Mouse (Mus musculus) macrophage (primary cell): ENCODE results near the gene Il2ra. TPM values are rescaled to one million over a fixed set of nuclear protein-coding genes. Genes with fewer than 3 reads are reported as not detected.
"Not testable (repeated sequence)": the region's sequence is repeated elsewhere in the genome, so short reads cannot be mapped to it uniquely, and the experiment has no call there.

Experiments
- H3K27ac ChIP-seq: fragments of 350-480 bp; formaldehyde crosslinking; 2 replicates; pipeline ENCODE4 v1.9.0; 2021
- H3K36me3 ChIP-seq: fragments of 350-480 bp; formaldehyde crosslinking; 2 replicates; pipeline ENCODE4 v1.9.0; 2021; ENCODE audit errors: inconsistent target
- H3K4me3 ChIP-seq: fragments of 350-480 bp; formaldehyde crosslinking; 2 replicates; pipeline ENCODE4 v1.9.0; 2021; ENCODE audit errors: inconsistent target
- H3K79me2 ChIP-seq: fragments of 350-480 bp; formaldehyde crosslinking; 2 replicates; pipeline ENCODE4 v1.9.0; 2021; ENCODE audit errors: inconsistent target
- WGBS: methylation state at CpG from one replicate; pipeline ENCODE4 v1.1.7; 2026; ENCODE audit warnings: inconsistent platforms; ENCODE audit not compliant: missing documents; 5-methylcytosine and 5-hydroxymethylcytosine counted together
- polyA plus RNA-seq: library from polyadenylated mRNA; stranded (reverse); fragments of 250-400 nt; gene quantifications from 3 replicates; pipeline ENCODE4 v1.2.4, GENCODE M21; 2018; ENCODE audit warnings: inconsistent platforms
- total RNA-seq, 78 experiments: library from RNA; depleted of rRNA; stranded (reverse); fragments of 250-400 nt; gene quantifications; 1 replicate in 9 of 78; 2 replicates in 24 of 78; 3 replicates in 43 of 78; 4 replicates in 2 of 78; pipeline ENCODE4 v1.2.4; 2018; ENCODE audit warnings: inconsistent platforms in 56 of 78

The Il2ra gene
- total RNA-seq (2018; cell fraction: chromatin; rRNA removed) = 10 to 100 TPM in 1 of 26 experiments, 1 to 10 TPM in 6, under 1 TPM in 7, not detected in 12; 0.16 to 11.1 (median 1.2) TPM
- 1 to 10 TPM in 2 of 26 experiments, under 1 TPM in 24; 0.06 to 3.3 (median 0.41) TPM for total RNA-seq (2018; cell fraction: cytosol; rRNA removed)
- 10 to 100 TPM in 2 of 26 experiments, 1 to 10 TPM in 13, under 1 TPM in 8, not detected in 3; 0.14 to 13.8 (median 1.5) TPM for total RNA-seq (2018; cell fraction: nucleus; rRNA removed)
- 0.05 to 0.33 TPM (median 0.06 TPM) in 3 replicates for polyA plus RNA-seq

- Histone ChIP-seq H3K27ac (no peak within 1 kb of the TSS), H3K4me3 (no peak within 1 kb of the TSS), H3K79me2 (no peaks in the 10 kb centered on the region), H3K36me3 (no peaks in the 10 kb centered on the region)
- WGBS = 72% methylated on average over 3 of the region's 3 CpGs
These were observed at the start of gene Il2ra for GRCm38 (mm10) chr2:11642451-11642941. Gene Il2ra (plus strand): TSS chr2:11642807.

GRCm38 (mm10) chr2:11596690-11597089, 45.9 kb upstream of the Il2ra start:
- peaks cover 59% of the 10 kb centered on the region for H3K36me3 ChIP-seq
- WGBS = 92% methylated on average over 2 of the region's 2 CpGs
- H3K4me3 ChIP-seq = no peak overlapping the region
- peaks cover 58% of the 10 kb centered on the region for H3K79me2 ChIP-seq
- H3K27ac ChIP-seq = no peak overlapping the region

- WGBS = 100% methylated on average over 7 of the region's 7 CpGs
- H3K36me3 ChIP-seq = peaks cover 47% of the 10 kb centered on the region
- no peak overlapping the region for H3K4me3 ChIP-seq
- H3K79me2 ChIP-seq = peaks cover 69% of the 10 kb centered on the region
- no peak overlapping the region for H3K27ac ChIP-seq
These were observed 44.7 kb upstream of the Il2ra start for GRCm38 (mm10) chr2:11597906-11598305.

- Histone ChIP-seq H3K4me3 (peak overlapping the region; percentile 91), H3K27ac (peak overlapping the region; percentile 45; the same call in 1 of the 2 replicates), H3K36me3 (peaks cover 16% of the 10 kb centered on the region; the same call in 1 of the 2 replicates), H3K79me2 (peaks cover 59% of the 10 kb centered on the region)
- 95% methylated on average over 6 of the region's 6 CpGs for WGBS
These were observed 40.8 kb upstream of the Il2ra start for GRCm38 (mm10) chr2:11601795-11602194.

- Histone ChIP-seq H3K27ac (peak overlapping the region; percentile 45), H3K79me2 (peaks cover 49% of the 10 kb centered on the region), H3K4me3 (peak overlapping the region; percentile 91), H3K36me3 (peaks cover 6% of the 10 kb centered on the region; the same call in 1 of the 2 replicates)
- WGBS = under 1% methylated on average over 77 of the region's 78 CpGs
These were observed 39.8 kb upstream of the Il2ra start for GRCm38 (mm10) chr2:11602506-11603489.

- 91% methylated on average over 5 of the region's 5 CpGs for WGBS
- peaks cover 37% of the 10 kb centered on the region for H3K79me2 ChIP-seq
- H3K4me3 ChIP-seq = no peak within 1 kb of the TSS
- no peak within 1 kb of the TSS for H3K27ac ChIP-seq
- 0 out of 2 replicates have a peak, but pooled peaks cover 4% of the 10 kb centered on the region for H3K36me3 ChIP-seq
These were observed 38.6 kb upstream of the Il2ra start, which contains the start of gene Rbm17 for GRCm38 (mm10) chr2:11604053-11604452. Gene Rbm17 (minus strand): TSS chr2:11604153.

- H3K36me3 ChIP-seq = 0 out of 2 replicates have a peak, but pooled peaks cover 4% of the 10 kb centered on the region
- no peak overlapping the region for H3K4me3 ChIP-seq
- H3K27ac ChIP-seq = no peak overlapping the region
- peaks cover 28% of the 10 kb centered on the region for H3K79me2 ChIP-seq
These were observed 37.7 kb upstream of the Il2ra start for GRCm38 (mm10) chr2:11604911-11605310.

- not testable (repeated sequence) for H3K4me3 ChIP-seq, H3K27ac ChIP-seq, H3K36me3 ChIP-seq
- H3K79me2 ChIP-seq = peaks cover 10% of the 10 kb centered on the region
- 79% methylated on average over 4 of the region's 4 CpGs for WGBS
These were observed 35.9 kb upstream of the Il2ra start for GRCm38 (mm10) chr2:11606718-11607117.

GRCm38 (mm10) chr2:11612939-11613338, 29.7 kb upstream of the Il2ra start:
- not testable (repeated sequence) for H3K79me2 ChIP-seq, H3K27ac ChIP-seq, H3K4me3 ChIP-seq, H3K36me3 ChIP-seq
- WGBS = 92% methylated on average over 6 of the region's 6 CpGs

- Histone ChIP-seq H3K27ac (no peak overlapping the region), H3K79me2 (no peaks in the 10 kb centered on the region), H3K36me3 (no peaks in the 10 kb centered on the region), H3K4me3 (no peak overlapping the region)
- 87% methylated on average over 8 of the region's 9 CpGs for WGBS
These were observed 25.8 kb upstream of the Il2ra start for GRCm38 (mm10) chr2:11616846-11617245.

GRCm38 (mm10) chr2:11619598-11619997, 23.0 kb upstream of the Il2ra start:
- no peak overlapping the region for H3K4me3 ChIP-seq
- 83% methylated on average over 2 of the region's 2 CpGs for WGBS
- no peaks in the 10 kb centered on the region for H3K36me3 ChIP-seq
- H3K27ac ChIP-seq = no peak overlapping the region
- H3K79me2 ChIP-seq = no peaks in the 10 kb centered on the region

- Histone ChIP-seq H3K36me3 (no peaks in the 10 kb centered on the region), H3K79me2 (no peaks in the 10 kb centered on the region), H3K4me3 (no peak overlapping the region), H3K27ac (no peak overlapping the region)
- 94% methylated on average over 8 of the region's 8 CpGs for WGBS
These were observed 19.4 kb upstream of the Il2ra start for GRCm38 (mm10) chr2:11623173-11623572.

GRCm38 (mm10) chr2:11623726-11624125, 18.9 kb upstream of the Il2ra start:
- H3K27ac ChIP-seq = no peak overlapping the region
- 87% methylated on average over 2 of the region's 2 CpGs for WGBS
- no peak overlapping the region for H3K4me3 ChIP-seq
- no peaks in the 10 kb centered on the region for H3K79me2 ChIP-seq
- no peaks in the 10 kb centered on the region for H3K36me3 ChIP-seq

GRCm38 (mm10) chr2:11625890-11626289, 16.7 kb upstream of the Il2ra start, which contains the start of gene Gm17490:
Gene Gm17490 (minus strand): TSS chr2:11626264.
- H3K27ac ChIP-seq = no peak within 1 kb of the TSS
- H3K79me2 ChIP-seq = no peaks in the 10 kb centered on the region
- H3K4me3 ChIP-seq = no peak within 1 kb of the TSS
- WGBS = 99% methylated on average over 5 of the region's 5 CpGs
- H3K36me3 ChIP-seq = no peaks in the 10 kb centered on the region
